Mouse (Mus musculus) kidney, embryonic 14.5 days (tissue): ENCODE measurements around the gene Gng2. TPM values are rescaled to one million over a fixed set of nuclear protein-coding genes. Genes with fewer than 3 reads are reported as not detected.

Experiments
- ATAC-seq: fragments of 200-750 bp; cut with Nextera tagmentation; 2 replicates; pipeline ENCODE4 v1.8.0; 2017; ENCODE audit warnings: moderate number of reproducible peaks, mild to moderate bottlenecking, moderate TSS enrichment, moderate library complexity; ENCODE audit not compliant: low FRiP score, low TSS enrichment
- H3K27ac ChIP-seq: fragments of 300-500 bp; sonication (generic); 2 replicates; pipeline ENCODE4 v1.5.1; 2014; ENCODE audit warnings: low read depth, mild to moderate bottlenecking, low read length, moderate library complexity, mixed read lengths
- H3K27me3 ChIP-seq: fragments of 300-500 bp; sonication (generic); 2 replicates; pipeline ENCODE4 v1.6.1; 2014; ENCODE audit warnings: mild to moderate bottlenecking, low read length; ENCODE audit not compliant: control insufficient read depth, insufficient read depth
- H3K36me3 ChIP-seq: fragments of 300-500 bp; sonication (generic); 2 replicates; pipeline ENCODE4 v1.6.1; 2014; ENCODE audit warnings: low read length, mixed read lengths; ENCODE audit not compliant: control insufficient read depth, insufficient read depth
- H3K4me1 ChIP-seq: fragments of 300-500 bp; sonication (generic); 2 replicates; pipeline ENCODE4 v1.6.1; 2014; ENCODE audit warnings: low read length, mixed read lengths; ENCODE audit not compliant: control insufficient read depth, insufficient read depth
- H3K4me2 ChIP-seq: fragments of 300-500 bp; sonication (generic); replicated peaks from 2 replicates; pipeline ENCODE4 v1.6.1; 2014; ENCODE audit warnings: low read depth, mild to moderate bottlenecking, low read length
- H3K4me3 ChIP-seq: fragments of 300-500 bp; sonication (generic); 2 replicates; pipeline ENCODE4 v1.5.1; 2014; ENCODE audit warnings: mild to moderate bottlenecking, low read length
- H3K9ac ChIP-seq: fragments of 300-500 bp; sonication (generic); 2 replicates; pipeline ENCODE4 v1.6.1; 2014; ENCODE audit warnings: low read depth, mild to moderate bottlenecking, low read length, moderate library complexity
- H3K9me3 ChIP-seq: fragments of 300-500 bp; sonication (generic); 2 replicates; pipeline ENCODE4 v1.6.1; 2016; ENCODE audit warnings: low read length; ENCODE audit not compliant: control insufficient read depth
- WGBS: fragments of 180-500 bp; shearing (Covaris S2); extraction: QIAGEN DNeasy Blood & Tissue Kit; methylation state at CpG from one replicate; pipeline ENCODE4 v1.1.7; 2014; 5-methylcytosine and 5-hydroxymethylcytosine counted together
- polyA plus RNA-seq: library from polyadenylated mRNA; unstranded; fragments of >200 nt; fragmentation: Nextera tagmentation; extraction: Ambion mirVana; gene quantifications from 2 replicates; pipeline ENCODE4 v1.2.1, GENCODE M21; 2014

Gng2 gene
- polyA plus RNA-seq, 1 experiment from 2014 or later, result 52.9 TPM

DNA sequence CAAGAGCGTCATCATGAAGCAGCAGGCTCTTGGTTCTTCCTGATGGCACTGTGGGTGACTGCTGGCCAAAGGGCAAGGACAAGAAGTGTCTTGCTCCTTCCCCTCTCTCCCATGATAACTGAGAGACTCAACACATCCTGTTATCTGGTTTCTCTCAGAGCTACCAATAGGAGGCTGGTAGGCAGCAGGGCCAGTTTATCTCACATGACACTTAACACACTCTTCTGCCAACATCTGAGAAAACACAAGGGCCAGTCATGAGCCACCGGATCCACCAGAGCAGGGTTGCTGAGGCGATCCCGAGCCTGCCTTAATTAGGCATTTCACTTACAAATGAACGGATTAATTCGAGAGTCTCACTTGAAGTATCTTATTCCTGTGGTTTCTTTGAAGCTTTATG is 49.5 kb downstream of the Gng2 start:
- WGBS, result 49% methylated on average over 6 of the region's 6 CpGs
- H3K9ac ChIP-seq, result no peak overlapping the region
- H3K4me3 ChIP-seq, result no peak overlapping the region
- no peaks in the 10 kb centered on the region for H3K9me3 ChIP-seq
- H3K36me3 ChIP-seq, result no peaks in the 10 kb centered on the region
- H3K4me1 ChIP-seq, result no peaks in the 10 kb centered on the region
- ATAC-seq, result no peak
- no peaks in the 10 kb centered on the region for H3K27me3 ChIP-seq
- no peak overlapping the region for H3K4me2 ChIP-seq
- H3K27ac ChIP-seq, result no peak overlapping the region

- H3K9ac ChIP-seq, result no peak overlapping the region
- WGBS, result 74% methylated on average over 2 of the region's 2 CpGs
Measured at GRCm38 (mm10) chr14:19927156-19927555, 50.3 kb downstream of the Gng2 start.

GRCm38 (mm10) chr14:19926312-19926711 is 51.1 kb downstream of the Gng2 start:
- no peak overlapping the region for H3K27ac ChIP-seq
- ATAC-seq, result no peak
- H3K27me3 ChIP-seq, result no peaks in the 10 kb centered on the region
- H3K9ac ChIP-seq, result no peak overlapping the region
- H3K4me1 ChIP-seq, result no peaks in the 10 kb centered on the region
- H3K4me3 ChIP-seq, result no peak overlapping the region
- H3K9me3 ChIP-seq, result no peaks in the 10 kb centered on the region
- H3K36me3 ChIP-seq, result no peaks in the 10 kb centered on the region
- no peak overlapping the region for H3K4me2 ChIP-seq
- WGBS, result 85% methylated on average over 8 of the region's 8 CpGs

More at GRCm38 (mm10) chr14:19927156-19927555, 50.3 kb downstream of the Gng2 start:
- no peaks in the 10 kb centered on the region for H3K9me3 ChIP-seq
- no peaks in the 10 kb centered on the region for H3K4me1 ChIP-seq
- no peaks in the 10 kb centered on the region for H3K27me3 ChIP-seq
- H3K36me3 ChIP-seq, result no peaks in the 10 kb centered on the region
- no peak overlapping the region for H3K27ac ChIP-seq
- H3K4me2 ChIP-seq, result no peak overlapping the region
- no peak overlapping the region for H3K4me3 ChIP-seq
- ATAC-seq, result no peak

- 84% methylated on average over 6 of the region's 6 CpGs for WGBS
- Histone ChIP-seq H3K27ac (no peak overlapping the region), H3K27me3 (no peaks in the 10 kb centered on the region), H3K9ac (no peak overlapping the region), H3K4me2 (no peak overlapping the region), H3K4me1 (0 out of 2 replicates have a peak, but pooled peaks cover 4% of the 10 kb centered on the region), H3K36me3 (no peaks in the 10 kb centered on the region), H3K4me3 (no peak overlapping the region), H3K9me3 (no peaks in the 10 kb centered on the region)
- no peak for ATAC-seq
Measured at GRCm38 (mm10) chr14:19925157-19925556, 52.3 kb downstream of the Gng2 start.

DNA sequence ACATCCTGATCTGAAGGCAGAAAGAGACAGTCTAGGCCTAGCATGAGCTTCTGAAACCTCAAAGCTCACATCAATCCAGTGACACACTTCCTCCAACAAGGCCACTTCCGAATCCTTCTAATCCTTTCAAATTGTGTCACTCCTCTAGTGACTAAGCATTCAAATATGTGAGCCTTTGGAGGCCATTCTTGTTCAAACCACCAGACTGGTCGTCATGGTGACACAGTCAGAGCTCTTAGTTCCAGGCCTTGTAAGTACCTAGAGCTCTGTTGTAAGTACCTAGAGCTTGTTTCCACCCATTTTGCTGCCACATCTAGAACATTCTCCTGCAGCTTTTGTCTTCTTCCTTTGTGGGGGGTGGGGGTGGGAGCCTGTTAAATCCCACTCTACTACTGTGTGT is 53.3 kb downstream of the Gng2 start:
- H3K27me3 ChIP-seq, result no peaks in the 10 kb centered on the region
- H3K4me1 ChIP-seq, result 0 out of 2 replicates have a peak, but pooled peaks cover 9% of the 10 kb centered on the region
- H3K4me3 ChIP-seq, result no peak overlapping the region
- no peak overlapping the region for H3K27ac ChIP-seq
- no peak for ATAC-seq
- no peaks in the 10 kb centered on the region for H3K9me3 ChIP-seq
- 93% methylated on average over 2 of the region's 2 CpGs for WGBS
- H3K4me2 ChIP-seq, result no peak overlapping the region
- no peak overlapping the region for H3K9ac ChIP-seq
- H3K36me3 ChIP-seq, result no peaks in the 10 kb centered on the region

- H3K27ac ChIP-seq, result 0 out of 2 replicates have a peak overlapping the region, but pooled peaks have one; percentile 17
- ATAC-seq, result peak; percentile 76
- no peak overlapping the region for H3K4me3 ChIP-seq
- H3K4me1 ChIP-seq, result 0 out of 2 replicates have a peak, but pooled peaks cover 9% of the 10 kb centered on the region
- no peaks in the 10 kb centered on the region for H3K27me3 ChIP-seq
- H3K9me3 ChIP-seq, result no peaks in the 10 kb centered on the region
- no peaks in the 10 kb centered on the region for H3K36me3 ChIP-seq
- WGBS, result 41% methylated on average over 13 of the region's 13 CpGs
- H3K9ac ChIP-seq, result no peak overlapping the region
- no peak overlapping the region for H3K4me2 ChIP-seq
Measured at GRCm38 (mm10) chr14:19920254-19920691, 57.2 kb downstream of the Gng2 start.

DNA sequence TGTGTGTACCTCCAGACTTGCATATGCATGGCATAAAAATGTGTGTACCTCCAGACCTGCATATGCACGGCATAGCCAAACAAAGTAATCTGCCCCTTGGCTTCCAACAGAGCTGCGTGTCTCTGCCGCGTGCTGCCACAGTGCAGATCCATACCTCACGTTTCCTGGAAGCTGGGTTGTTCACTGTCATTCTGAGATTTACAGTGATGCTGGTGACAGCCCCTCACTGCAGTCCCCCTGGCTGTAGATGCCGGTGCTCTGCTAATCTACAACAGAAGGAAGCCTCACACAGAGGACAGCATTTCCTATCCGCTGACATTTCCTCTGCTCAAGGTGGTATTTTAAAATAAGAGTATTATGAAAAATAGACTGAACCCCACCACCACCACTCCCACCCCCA is 57.6 kb downstream of the Gng2 start:
- no peak for ATAC-seq
- 0 out of 2 replicates have a peak, but pooled peaks cover 9% of the 10 kb centered on the region for H3K4me1 ChIP-seq
- no peak overlapping the region for H3K4me3 ChIP-seq
- 61% methylated on average over 7 of the region's 7 CpGs for WGBS
- no peaks in the 10 kb centered on the region for H3K27me3 ChIP-seq
- H3K27ac ChIP-seq, result no peak overlapping the region
- H3K9me3 ChIP-seq, result no peaks in the 10 kb centered on the region
- H3K4me2 ChIP-seq, result no peak overlapping the region
- no peak overlapping the region for H3K9ac ChIP-seq
- H3K36me3 ChIP-seq, result no peaks in the 10 kb centered on the region

DNA sequence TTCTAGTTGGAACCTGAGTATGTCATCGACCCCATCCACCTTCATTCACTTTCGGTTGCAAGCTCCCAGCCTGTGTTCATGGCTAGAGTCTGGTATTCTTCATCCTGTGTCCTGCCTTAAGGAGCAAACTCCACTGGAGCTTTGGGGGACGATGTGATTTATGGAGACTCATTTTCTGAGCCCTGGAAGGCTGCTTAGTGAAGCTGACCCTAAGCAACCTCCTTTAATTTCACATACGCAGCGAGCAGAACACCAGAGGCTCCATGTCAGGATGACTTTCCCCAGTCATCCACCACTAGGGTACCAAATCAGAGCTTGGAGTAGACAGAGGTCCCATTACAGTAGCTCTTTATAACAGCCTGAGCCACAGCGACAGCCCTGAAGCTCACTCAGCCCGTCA is 59.9 kb downstream of the Gng2 start:
- WGBS, result 49% methylated on average over 7 of the region's 7 CpGs
- no peak overlapping the region for H3K27ac ChIP-seq
- H3K4me3 ChIP-seq, result no peak overlapping the region
- H3K4me1 ChIP-seq, result 0 out of 2 replicates have a peak, but pooled peaks cover 9% of the 10 kb centered on the region
- H3K27me3 ChIP-seq, result no peaks in the 10 kb centered on the region
- no peaks in the 10 kb centered on the region for H3K9me3 ChIP-seq
- peak; percentile 56; the same call in 1 of the 2 replicates for ATAC-seq
- no peaks in the 10 kb centered on the region for H3K36me3 ChIP-seq
- H3K9ac ChIP-seq, result no peak overlapping the region
- no peak overlapping the region for H3K4me2 ChIP-seq

GRCm38 (mm10) chr14:19916315-19916714 is 61.1 kb downstream of the Gng2 start:
- H3K9ac ChIP-seq, result no peak overlapping the region
- WGBS, result 88% methylated on average over 2 of the region's 2 CpGs

More at GRCm38 (mm10) chr14:19916315-19916714, 61.1 kb downstream of the Gng2 start:
- ATAC-seq, result no peak
- 0 out of 2 replicates have a peak, but pooled peaks cover 9% of the 10 kb centered on the region for H3K4me1 ChIP-seq
- no peaks in the 10 kb centered on the region for H3K36me3 ChIP-seq
- H3K27ac ChIP-seq, result no peak overlapping the region
- H3K27me3 ChIP-seq, result no peaks in the 10 kb centered on the region
- no peak overlapping the region for H3K4me3 ChIP-seq
- no peak overlapping the region for H3K4me2 ChIP-seq
- no peaks in the 10 kb centered on the region for H3K9me3 ChIP-seq
